Mouse (Mus musculus): ENCODE measurements at regions not wholly inside any gene's neighbourhood (a gene's known extent, or its start where the extent isn't known, plus 50 kb on each side); places are given as distances from the start of the nearest gene placed in this dataset.

DNA sequence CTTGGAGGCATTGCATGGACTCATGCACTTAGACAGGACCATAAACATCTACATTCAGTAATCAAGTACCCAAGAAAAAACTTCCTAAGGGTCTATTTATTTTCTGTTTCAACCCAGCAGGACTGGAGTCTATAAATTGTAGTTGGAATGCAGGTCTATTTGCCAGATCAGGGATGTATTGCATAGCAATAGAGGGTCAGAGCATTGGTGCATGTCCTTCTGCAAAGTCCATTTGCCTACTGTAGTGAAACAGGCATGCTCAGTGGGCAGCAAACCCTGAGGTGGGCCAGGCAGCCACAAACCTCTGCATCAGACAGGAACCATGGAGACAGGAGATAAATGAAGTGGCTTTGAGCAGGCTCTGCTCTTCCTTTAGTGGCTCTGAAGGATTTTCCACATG lies 386.5 kb upstream of the Tenm4 start:
- Histone ChIP-seq H3K36me3 (ENCODE audit: control insufficient read depth, insufficient read depth, low read length) (no peaks in the 10 kb centered on the region), H3K27ac (ENCODE audit: low read depth, low read length) (no peak overlapping the region), H3K4me1 (ENCODE audit: control insufficient read depth, insufficient read depth, low read depth, low read length) (no peaks in the 10 kb centered on the region), H3K27me3 (replicated peaks; ENCODE audit: control insufficient read depth, insufficient read depth, low read length) (no peaks in the 10 kb centered on the region), H3K9me3 (ENCODE audit: control insufficient read depth, low read length) (no peaks in the 10 kb centered on the region), H3K4me3 (ENCODE audit: low read length) (no peak overlapping the region), H3K4me2 (ENCODE audit: low read length) (no peak overlapping the region), H3K9ac (ENCODE audit: low read depth, low read length) (no peak overlapping the region)
- ATAC-seq, result no peak

GRCm38 (mm10) chr7:95787543-95787942 lies 383.5 kb upstream of the Tenm4 start:
- Histone ChIP-seq H3K9ac (ENCODE audit: low read depth, low read length) (no peak overlapping the region), H3K4me2 (ENCODE audit: low read length) (no peak overlapping the region), H3K36me3 (ENCODE audit: control insufficient read depth, insufficient read depth, low read length) (no peaks in the 10 kb centered on the region), H3K4me1 (ENCODE audit: control insufficient read depth, insufficient read depth, low read depth, low read length) (no peaks in the 10 kb centered on the region), H3K9me3 (ENCODE audit: control insufficient read depth, low read length) (no peaks in the 10 kb centered on the region), H3K4me3 (ENCODE audit: low read length) (no peak overlapping the region), H3K27ac (ENCODE audit: low read depth, low read length) (no peak overlapping the region), H3K27me3 (replicated peaks; ENCODE audit: control insufficient read depth, insufficient read depth, low read length) (no peaks in the 10 kb centered on the region)
- no peak for ATAC-seq
- 79% methylated on average over 1 of the region's 1 CpGs for WGBS

DNA sequence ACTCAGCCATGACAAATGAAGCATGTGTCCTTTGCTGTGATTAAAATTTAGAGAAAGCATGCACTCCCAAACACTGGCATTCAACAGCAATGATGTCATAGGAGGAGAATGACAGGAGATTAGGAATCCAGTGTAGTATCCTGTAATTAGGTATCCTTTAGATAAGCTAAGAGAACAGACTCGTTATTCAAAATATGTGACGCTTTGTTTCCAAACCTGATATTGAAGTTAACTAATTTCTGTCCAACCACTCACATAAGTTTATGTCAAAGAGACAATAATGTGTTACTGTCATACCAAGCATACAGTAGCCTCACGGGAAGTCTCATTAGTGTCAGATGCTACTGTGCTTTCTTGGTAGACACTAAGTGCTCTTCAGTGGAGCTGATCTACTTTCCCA lies 383.1 kb upstream of the Tenm4 start:
- H3K4me3 ChIP-seq (ENCODE audit: low read length), result no peak overlapping the region
- H3K27me3 ChIP-seq (replicated peaks; ENCODE audit: control insufficient read depth, insufficient read depth, low read length), result no peaks in the 10 kb centered on the region
- H3K4me2 ChIP-seq (ENCODE audit: low read length), result no peak overlapping the region
- no peaks in the 10 kb centered on the region for H3K4me1 ChIP-seq (ENCODE audit: control insufficient read depth, insufficient read depth, low read depth, low read length)
- no peak overlapping the region for H3K9ac ChIP-seq (ENCODE audit: low read depth, low read length)
- no peaks in the 10 kb centered on the region for H3K36me3 ChIP-seq (ENCODE audit: control insufficient read depth, insufficient read depth, low read length)
- H3K27ac ChIP-seq (ENCODE audit: low read depth, low read length), result no peak overlapping the region
- H3K9me3 ChIP-seq (ENCODE audit: control insufficient read depth, low read length), result no peaks in the 10 kb centered on the region
- WGBS, result 88% methylated on average over 3 of the region's 3 CpGs
- ATAC-seq, result no peak

- WGBS, result 90% methylated on average over 5 of the region's 5 CpGs
- no peaks in the 10 kb centered on the region for H3K4me1 ChIP-seq (ENCODE audit: control insufficient read depth, insufficient read depth, low read depth, low read length)
Measured at GRCm38 (mm10) chr7:95789424-95789823, 381.6 kb upstream of the Tenm4 start.

GRCm38 (mm10) chr7:95799022-95799421 lies 372.0 kb upstream of the Tenm4 start:
- WGBS, result 64% methylated on average over 3 of the region's 3 CpGs
- no peak for ATAC-seq

More at GRCm38 (mm10) chr7:95789424-95789823, 381.6 kb upstream of the Tenm4 start:
- no peaks in the 10 kb centered on the region for H3K9me3 ChIP-seq (ENCODE audit: control insufficient read depth, low read length)
- H3K4me3 ChIP-seq (ENCODE audit: low read length), result no peak overlapping the region
- H3K4me2 ChIP-seq (ENCODE audit: low read length), result no peak overlapping the region
- no peaks in the 10 kb centered on the region for H3K27me3 ChIP-seq (replicated peaks; ENCODE audit: control insufficient read depth, insufficient read depth, low read length)
- no peak overlapping the region for H3K9ac ChIP-seq (ENCODE audit: low read depth, low read length)
- ATAC-seq, result no peak
- no peak overlapping the region for H3K27ac ChIP-seq (ENCODE audit: low read depth, low read length)
- H3K36me3 ChIP-seq (ENCODE audit: control insufficient read depth, insufficient read depth, low read length), result no peaks in the 10 kb centered on the region

DNA sequence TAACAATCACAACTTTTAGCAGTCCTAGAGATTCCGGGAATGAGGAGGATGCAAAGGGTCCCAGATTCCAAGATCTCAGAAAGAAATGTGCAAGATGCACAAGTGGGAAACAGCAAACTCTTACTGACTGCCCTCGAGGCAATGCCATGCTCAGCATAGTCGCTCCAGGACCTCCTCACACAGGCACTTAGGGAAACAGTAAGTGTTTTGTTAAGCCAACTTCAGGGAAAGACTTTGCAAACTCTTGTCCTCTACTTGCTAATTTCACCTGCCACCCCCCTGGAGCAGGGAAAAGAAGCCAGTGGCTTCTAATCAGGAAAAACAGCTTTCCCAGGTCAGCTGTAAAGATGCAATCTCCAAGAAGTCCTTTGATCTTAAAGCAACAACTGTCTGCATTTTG lies 361.4 kb upstream of the Tenm4 start:
- Histone ChIP-seq H3K4me2 (ENCODE audit: low read length) (no peak overlapping the region), H3K27me3 (replicated peaks; ENCODE audit: control insufficient read depth, insufficient read depth, low read length) (no peaks in the 10 kb centered on the region), H3K4me1 (ENCODE audit: control insufficient read depth, insufficient read depth, low read depth, low read length) (no peaks in the 10 kb centered on the region), H3K36me3 (ENCODE audit: control insufficient read depth, insufficient read depth, low read length) (no peaks in the 10 kb centered on the region), H3K9me3 (ENCODE audit: control insufficient read depth, low read length) (no peaks in the 10 kb centered on the region), H3K9ac (ENCODE audit: low read depth, low read length) (no peak overlapping the region), H3K27ac (ENCODE audit: low read depth, low read length) (no peak overlapping the region), H3K4me3 (ENCODE audit: low read length) (no peak overlapping the region)
- 40% methylated on average over 3 of the region's 3 CpGs for WGBS
- no peak for ATAC-seq

More at GRCm38 (mm10) chr7:95799022-95799421, 372.0 kb upstream of the Tenm4 start:
- no peak overlapping the region for H3K27ac ChIP-seq (ENCODE audit: low read depth, low read length)
- no peaks in the 10 kb centered on the region for H3K9me3 ChIP-seq (ENCODE audit: control insufficient read depth, low read length)
- H3K36me3 ChIP-seq (ENCODE audit: control insufficient read depth, insufficient read depth, low read length), result no peaks in the 10 kb centered on the region
- H3K27me3 ChIP-seq (replicated peaks; ENCODE audit: control insufficient read depth, insufficient read depth, low read length), result no peaks in the 10 kb centered on the region
- no peak overlapping the region for H3K9ac ChIP-seq (ENCODE audit: low read depth, low read length)
- H3K4me1 ChIP-seq (ENCODE audit: control insufficient read depth, insufficient read depth, low read depth, low read length), result no peaks in the 10 kb centered on the region
- no peak overlapping the region for H3K4me3 ChIP-seq (ENCODE audit: low read length)
- no peak overlapping the region for H3K4me2 ChIP-seq (ENCODE audit: low read length)

DNA sequence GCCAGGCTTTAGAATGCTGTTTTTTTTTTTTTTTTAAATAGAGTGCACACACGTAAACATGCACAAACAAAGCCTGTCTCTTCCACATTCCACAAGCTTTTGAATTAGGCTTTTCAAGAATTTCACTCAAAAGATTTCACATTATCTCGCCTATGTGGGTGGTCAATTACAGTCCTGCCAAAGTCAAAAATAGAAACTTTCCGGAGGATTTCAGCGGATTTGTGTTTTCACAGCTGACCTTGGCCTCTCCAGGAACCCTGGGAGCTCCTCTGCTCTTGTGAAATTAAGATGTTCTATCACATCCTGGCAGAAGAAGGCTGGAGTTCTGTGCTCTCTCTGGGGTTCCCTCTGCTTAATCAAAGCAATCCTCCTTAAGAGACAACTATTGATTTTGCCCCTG lies 360.9 kb upstream of the Tenm4 start:
- no peak overlapping the region for H3K9ac ChIP-seq (ENCODE audit: low read depth, low read length)
- no peak overlapping the region for H3K27ac ChIP-seq (ENCODE audit: low read depth, low read length)
- H3K27me3 ChIP-seq (replicated peaks; ENCODE audit: control insufficient read depth, insufficient read depth, low read length), result no peaks in the 10 kb centered on the region
- H3K36me3 ChIP-seq (ENCODE audit: control insufficient read depth, insufficient read depth, low read length), result no peaks in the 10 kb centered on the region
- no peak overlapping the region for H3K4me3 ChIP-seq (ENCODE audit: low read length)
- H3K4me2 ChIP-seq (ENCODE audit: low read length), result no peak overlapping the region
- no peaks in the 10 kb centered on the region for H3K4me1 ChIP-seq (ENCODE audit: control insufficient read depth, insufficient read depth, low read depth, low read length)
- WGBS, result 11% methylated on average over 4 of the region's 4 CpGs
- H3K9me3 ChIP-seq (ENCODE audit: control insufficient read depth, low read length), result no peaks in the 10 kb centered on the region
- ATAC-seq, result no peak

- Histone ChIP-seq H3K27me3 (replicated peaks; ENCODE audit: control insufficient read depth, insufficient read depth, low read length) (no peaks in the 10 kb centered on the region), H3K9me3 (ENCODE audit: control insufficient read depth, low read length) (no peaks in the 10 kb centered on the region), H3K36me3 (ENCODE audit: control insufficient read depth, insufficient read depth, low read length) (no peaks in the 10 kb centered on the region), H3K4me3 (ENCODE audit: low read length) (no peak overlapping the region), H3K4me2 (ENCODE audit: low read length) (no peak overlapping the region), H3K4me1 (ENCODE audit: control insufficient read depth, insufficient read depth, low read depth, low read length) (no peaks in the 10 kb centered on the region), H3K27ac (ENCODE audit: low read depth, low read length) (no peak overlapping the region), H3K9ac (ENCODE audit: low read depth, low read length) (no peak overlapping the region)
- WGBS, result 21% methylated on average over 2 of the region's 2 CpGs
- ATAC-seq, result no peak
Measured at GRCm38 (mm10) chr7:95814865-95815264, 356.2 kb upstream of the Tenm4 start.

DNA sequence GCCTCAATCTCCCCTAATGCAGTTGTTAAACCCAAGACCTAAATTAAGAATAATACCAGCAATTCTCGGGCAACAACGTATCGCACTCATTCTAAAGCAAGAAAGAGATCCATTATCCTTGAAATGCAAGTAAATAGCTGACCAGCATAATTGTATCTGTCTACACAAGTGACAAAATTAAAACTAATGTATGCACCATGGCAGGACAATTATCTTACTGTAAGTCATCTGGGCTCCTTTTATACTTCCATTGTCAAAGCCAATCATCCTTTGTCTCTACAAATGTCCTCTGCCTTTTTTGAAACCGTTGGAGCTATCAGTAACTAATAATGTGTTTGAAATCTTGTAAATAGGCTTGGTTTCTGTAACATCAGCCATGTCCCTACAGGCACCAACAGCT lies 347.5 kb upstream of the Tenm4 start:
- WGBS, result 70% methylated on average over 4 of the region's 4 CpGs
- H3K4me1 ChIP-seq (ENCODE audit: control insufficient read depth, insufficient read depth, low read depth, low read length), result no peaks in the 10 kb centered on the region
- H3K27ac ChIP-seq (ENCODE audit: low read depth, low read length), result no peak overlapping the region
- no peak overlapping the region for H3K4me2 ChIP-seq (ENCODE audit: low read length)
- H3K9me3 ChIP-seq (ENCODE audit: control insufficient read depth, low read length), result no peaks in the 10 kb centered on the region
- H3K36me3 ChIP-seq (ENCODE audit: control insufficient read depth, insufficient read depth, low read length), result no peaks in the 10 kb centered on the region
- no peak overlapping the region for H3K9ac ChIP-seq (ENCODE audit: low read depth, low read length)
- no peak overlapping the region for H3K4me3 ChIP-seq (ENCODE audit: low read length)
- no peak for ATAC-seq
- no peaks in the 10 kb centered on the region for H3K27me3 ChIP-seq (replicated peaks; ENCODE audit: control insufficient read depth, insufficient read depth, low read length)

GRCm38 (mm10) chr7:95829889-95830288 lies 341.2 kb upstream of the Tenm4 start:
- H3K4me1 ChIP-seq (ENCODE audit: control insufficient read depth, insufficient read depth, low read depth, low read length), result no peaks in the 10 kb centered on the region
- H3K9me3 ChIP-seq (ENCODE audit: control insufficient read depth, low read length), result no peaks in the 10 kb centered on the region
- 83% methylated on average over 4 of the region's 4 CpGs for WGBS
- no peak overlapping the region for H3K27ac ChIP-seq (ENCODE audit: low read depth, low read length)
- H3K4me3 ChIP-seq (ENCODE audit: low read length), result no peak overlapping the region
- H3K36me3 ChIP-seq (ENCODE audit: control insufficient read depth, insufficient read depth, low read length), result no peaks in the 10 kb centered on the region
- H3K9ac ChIP-seq (ENCODE audit: low read depth, low read length), result no peak overlapping the region
- no peak for ATAC-seq
- no peak overlapping the region for H3K4me2 ChIP-seq (ENCODE audit: low read length)
- no peaks in the 10 kb centered on the region; the same call in 1 of the 2 replicates for H3K27me3 ChIP-seq (replicated peaks; ENCODE audit: control insufficient read depth, insufficient read depth, low read length)
